Mouse (Mus musculus): ENCODE data around the gene Fxr2. TPM values are rescaled to one million over a fixed set of nuclear protein-coding genes. Genes with fewer than 3 reads are reported as not detected.
A peak's percentile ranks its signal among the peaks of the same experiment; 100 is the strongest.
"Not testable (repeated sequence)": the region's sequence is repeated elsewhere in the genome, so short reads cannot be mapped to it uniquely, and the experiment has no call there.

The Fxr2 gene
- total RNA-seq, 2 experiments from 2014 or later, result 124 to 131 TPM

DNA sequence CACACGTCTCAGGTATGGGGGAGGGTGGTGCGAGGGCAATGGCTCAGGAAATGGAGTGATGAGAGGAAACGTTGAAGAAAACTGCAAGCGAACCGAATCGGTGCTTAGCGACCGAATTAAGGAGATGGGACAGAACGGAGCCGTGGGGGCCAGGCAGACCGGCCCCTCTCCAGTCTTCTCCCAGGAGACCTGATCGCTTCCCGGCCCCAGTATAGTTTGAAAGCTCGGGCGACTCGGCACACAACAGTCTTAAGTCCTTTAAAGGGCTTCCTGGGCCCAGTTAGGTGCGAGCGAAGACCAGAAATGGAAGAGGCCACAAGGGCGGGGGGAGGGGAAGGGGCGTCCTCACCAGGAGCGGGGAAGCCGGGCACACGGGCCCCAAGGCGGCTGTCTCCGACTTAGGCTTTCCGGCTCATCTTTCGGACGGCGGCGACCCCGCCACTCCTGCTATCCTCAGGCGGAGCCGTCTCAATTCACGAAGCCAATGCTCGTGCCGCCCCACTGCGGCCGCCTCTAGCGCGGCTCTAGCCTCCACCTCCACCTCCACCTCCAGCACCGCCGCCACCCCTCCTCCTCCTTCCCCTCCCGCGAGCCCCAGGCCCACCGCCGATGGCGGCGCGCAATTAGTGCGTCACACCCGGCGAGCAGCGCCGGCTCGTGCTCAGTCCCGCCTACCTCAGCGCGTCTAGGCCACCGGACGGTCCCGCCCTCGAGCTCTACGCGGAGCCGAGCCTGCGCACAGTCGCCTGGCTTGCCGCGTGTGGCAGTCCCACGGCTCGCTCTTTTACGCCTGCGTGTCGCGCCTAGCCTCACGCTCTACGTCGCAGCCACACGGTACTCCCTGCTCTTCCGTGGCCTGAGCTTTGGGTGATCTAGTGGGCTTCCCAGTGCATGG lies 48.8 kb downstream of the Fxr2 start, which contains the start of gene Senp3:
Gene Senp3, minus strand, starts transcription at position 771 of the 895 bp plus-strand sequence.
- peak; percentile 93 to 96 for DNase-seq (ENCODE audit: extremely low spot score in 1 of 2, low spot score in 1 of 2)

DNA sequence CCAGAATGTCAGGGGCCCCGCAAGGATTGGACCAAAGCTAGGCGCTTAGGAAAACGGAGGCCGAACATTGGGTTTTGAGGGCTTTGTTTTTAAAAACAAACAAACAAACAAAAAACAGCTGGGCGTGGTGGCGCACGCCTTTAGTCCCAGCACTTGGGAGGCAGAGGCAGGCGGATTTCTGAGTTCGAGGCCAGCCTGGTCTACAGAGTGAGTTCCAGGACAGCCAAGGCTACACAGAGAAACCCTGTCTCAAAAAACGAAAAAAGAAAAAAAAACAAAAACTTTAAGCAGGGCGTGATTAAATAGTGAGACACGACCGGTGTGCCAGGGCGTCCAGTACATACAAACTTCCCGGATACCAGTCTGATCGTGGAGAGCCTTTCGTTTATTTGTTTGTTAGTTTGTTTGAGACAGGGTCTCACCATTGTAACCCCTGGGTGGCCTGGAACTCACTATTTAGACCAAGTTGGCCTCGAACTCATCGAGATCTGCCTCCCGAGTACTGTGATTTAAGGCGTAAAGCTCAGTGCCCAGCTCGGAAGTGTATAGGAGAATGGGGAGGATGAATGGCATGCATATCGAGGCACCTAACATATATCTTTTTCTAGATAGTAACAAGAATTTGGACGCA lies 49.5 kb downstream of the Fxr2 start:
- DNase-seq (ENCODE audit: extremely low spot score in 1 of 2, low spot score in 1 of 2), result no peak

DNA sequence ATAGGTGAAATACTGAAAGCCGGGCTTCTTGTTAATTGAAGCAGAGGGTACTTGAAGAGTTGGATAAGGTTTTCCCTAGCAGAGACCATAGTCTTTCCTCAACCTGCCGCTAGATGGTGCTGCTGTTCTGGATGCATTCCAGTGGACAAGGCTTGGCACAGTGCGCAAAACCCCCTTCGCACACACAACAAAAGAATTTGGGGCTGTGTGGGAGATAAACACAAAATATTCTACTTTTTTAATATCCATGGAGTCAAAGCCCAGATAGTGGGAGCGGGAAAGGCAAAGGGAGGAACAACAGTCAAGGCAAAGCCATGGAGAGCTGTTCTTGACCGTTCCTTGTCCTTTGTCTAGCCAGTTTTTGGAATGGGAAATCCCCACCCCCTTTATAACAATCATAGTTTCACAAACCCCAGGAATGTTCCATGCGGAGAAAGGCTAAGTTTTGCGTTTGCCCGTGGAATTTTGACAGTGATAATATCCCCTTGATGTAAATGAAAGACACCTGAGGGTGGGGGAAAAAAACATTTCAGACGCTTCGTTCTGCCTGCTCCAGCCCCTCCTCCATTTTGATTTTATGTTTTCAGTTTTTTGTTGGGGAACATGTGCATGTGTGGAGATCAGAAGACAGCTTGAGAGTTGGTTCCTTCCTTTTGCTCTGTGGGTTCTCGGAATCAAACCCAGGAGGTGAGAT lies 50.2 kb downstream of the Fxr2 start:
- peak; percentile 81 to 97 for DNase-seq (ENCODE audit: extremely low spot score in 1 of 2, low spot score in 1 of 2)

DNA sequence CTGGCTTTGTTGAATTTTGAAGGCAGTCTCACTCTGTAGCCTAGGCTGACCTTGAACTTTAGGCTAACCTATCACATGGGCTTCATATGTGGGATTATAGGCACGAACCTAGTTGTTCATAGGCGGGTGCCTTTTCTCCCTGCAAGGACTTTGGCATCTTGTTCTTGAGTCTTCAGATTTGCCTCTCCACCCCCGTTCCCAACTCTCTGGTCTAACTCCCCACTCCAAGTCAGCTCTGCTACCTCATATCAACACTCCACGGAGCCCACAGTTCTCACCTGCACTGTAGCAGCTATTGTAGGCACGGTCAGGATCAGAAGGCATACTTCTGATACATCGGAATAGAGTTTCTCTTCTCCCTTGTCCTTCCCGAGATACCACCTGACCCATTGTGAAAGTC lies 50.8 kb downstream of the Fxr2 start:
- DNase-seq (ENCODE audit: extremely low spot score in 1 of 2, low spot score in 1 of 2), result no peak

DNA sequence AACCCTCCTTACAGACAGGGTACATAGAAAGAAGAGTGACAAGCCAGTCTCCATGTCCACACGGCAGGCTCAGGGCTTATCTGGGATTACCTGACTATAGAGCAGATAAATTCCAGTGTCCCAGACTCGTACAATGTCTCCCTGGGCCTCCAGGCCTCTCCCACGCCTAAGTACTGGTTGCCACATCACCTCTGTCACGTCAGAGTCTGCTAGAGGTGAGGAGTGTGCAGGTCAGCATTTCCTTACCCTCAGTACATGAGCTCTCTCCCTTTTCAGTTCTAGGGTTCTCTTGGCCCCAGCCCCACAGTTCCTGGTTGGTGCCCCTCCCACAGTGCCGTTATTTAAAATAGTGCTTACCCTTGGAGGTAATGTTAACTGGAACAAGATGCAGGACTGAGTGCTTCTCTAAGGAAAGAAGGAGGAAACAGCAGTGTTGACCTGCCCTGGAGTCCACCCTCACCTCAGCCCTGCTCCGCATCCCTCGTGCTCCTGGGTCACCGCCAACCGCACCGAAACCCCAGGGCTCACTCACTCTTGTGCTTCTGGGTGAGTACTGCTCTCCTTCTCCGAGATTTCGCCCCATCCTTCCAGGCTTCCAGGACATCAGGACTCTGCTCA lies 51.4 kb downstream of the Fxr2 start:
- no peak for DNase-seq (ENCODE audit: extremely low spot score in 1 of 2, low spot score in 1 of 2)

DNA sequence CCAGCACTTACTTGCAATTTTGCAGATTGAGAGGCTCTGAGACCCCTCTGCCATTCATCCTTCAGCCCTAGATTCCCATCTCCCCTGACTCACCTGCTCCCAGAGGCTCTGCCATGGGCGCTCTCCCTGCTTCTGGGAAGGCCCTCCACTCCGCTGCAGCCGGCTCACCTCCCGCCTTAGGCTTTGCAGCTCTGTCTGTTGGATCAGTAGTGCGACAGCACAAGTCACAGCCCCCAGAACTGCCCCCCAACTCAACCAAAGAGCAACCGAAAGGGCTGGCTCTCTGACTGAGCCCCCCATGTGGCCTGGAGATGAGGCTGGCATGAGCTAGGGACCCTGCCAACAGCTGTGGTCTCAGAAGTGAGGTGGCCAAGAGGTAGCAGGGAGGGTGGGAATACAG lies 52.1 kb downstream of the Fxr2 start:
- no peak for DNase-seq (ENCODE audit: extremely low spot score in 1 of 2, low spot score in 1 of 2)

DNA sequence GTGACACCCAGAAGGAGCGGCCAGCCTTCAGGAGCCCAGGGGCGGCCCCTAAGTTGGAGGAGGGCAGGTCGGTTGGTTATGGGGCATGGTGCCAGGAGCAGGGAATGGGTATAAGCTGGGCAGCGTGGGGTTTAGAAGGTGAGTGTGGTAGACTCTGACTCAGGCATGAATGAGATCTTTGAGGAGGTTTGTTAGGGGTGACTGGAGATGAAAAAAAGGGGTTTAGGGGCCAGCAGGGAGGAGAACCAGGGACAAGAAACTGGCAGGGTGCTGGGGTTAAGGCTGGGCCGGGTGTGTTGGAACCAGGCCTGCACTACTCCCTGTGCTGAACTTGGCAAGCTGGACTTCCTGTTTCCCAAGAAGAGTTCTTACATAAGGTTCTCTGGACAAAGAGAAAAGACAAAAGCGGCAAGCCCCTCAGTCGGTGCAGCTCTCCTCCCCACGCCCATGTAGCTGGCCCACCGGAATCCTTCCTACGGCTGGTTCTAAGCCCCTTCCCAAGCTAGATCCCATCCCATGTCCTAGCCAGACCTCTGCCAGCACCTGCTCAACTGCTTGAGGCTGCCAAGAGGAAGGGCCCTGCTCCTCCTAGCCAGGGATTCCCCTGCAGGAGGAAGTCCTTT lies 52.8 kb downstream of the Fxr2 start, which contains the start of gene Tnfsf13:
Gene Tnfsf13, minus strand, starts transcription at position 259 of the 623 bp plus-strand sequence.
- DNase-seq (ENCODE audit: extremely low spot score in 1 of 2, low spot score in 1 of 2), result no peak

DNA sequence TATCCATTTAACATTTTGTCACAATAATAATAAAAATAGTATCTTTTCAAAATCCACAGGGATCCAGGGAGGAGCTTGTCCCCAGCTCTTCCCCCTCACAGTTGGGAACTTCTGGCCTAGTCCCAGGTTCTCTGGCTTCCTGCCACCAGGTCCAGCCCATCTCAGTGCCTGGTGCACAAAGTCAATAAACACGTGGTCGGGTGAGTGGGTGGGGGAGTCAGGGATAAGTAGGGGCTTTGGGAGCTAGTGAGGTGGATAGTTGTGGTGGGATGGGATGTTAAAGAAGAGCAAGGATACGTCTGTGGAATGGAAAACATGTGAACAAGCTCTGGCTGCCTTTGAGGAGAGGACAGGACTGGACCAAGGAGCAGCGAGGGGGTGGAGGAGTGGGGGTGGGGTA lies 53.6 kb downstream of the Fxr2 start:
- DNase-seq (ENCODE audit: extremely low spot score in 1 of 2, low spot score in 1 of 2), result peak in 1 of 2 experiments; percentile 60

DNA sequence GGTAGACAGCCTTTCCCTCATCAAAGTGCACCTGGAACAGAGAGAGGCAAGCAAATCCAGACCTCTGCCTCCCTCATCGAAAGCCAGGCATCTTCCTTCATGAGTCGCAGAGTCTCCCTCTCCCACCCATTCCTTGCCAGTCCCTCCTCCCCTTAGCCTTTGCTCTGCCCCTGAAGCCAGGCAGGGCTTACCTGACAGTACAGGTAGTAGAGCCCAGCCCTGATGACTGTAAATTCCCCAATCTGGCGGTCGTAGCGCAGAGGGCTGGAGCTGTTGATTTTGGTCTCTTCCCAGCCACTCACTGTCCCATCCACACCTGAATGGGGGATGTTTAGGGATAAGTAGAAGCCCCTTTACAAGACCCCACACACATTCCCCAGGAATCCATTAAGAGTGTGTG lies 54.3 kb downstream of the Fxr2 start:
- DNase-seq (ENCODE audit: extremely low spot score in 1 of 2, low spot score in 1 of 2), result no peak

DNA sequence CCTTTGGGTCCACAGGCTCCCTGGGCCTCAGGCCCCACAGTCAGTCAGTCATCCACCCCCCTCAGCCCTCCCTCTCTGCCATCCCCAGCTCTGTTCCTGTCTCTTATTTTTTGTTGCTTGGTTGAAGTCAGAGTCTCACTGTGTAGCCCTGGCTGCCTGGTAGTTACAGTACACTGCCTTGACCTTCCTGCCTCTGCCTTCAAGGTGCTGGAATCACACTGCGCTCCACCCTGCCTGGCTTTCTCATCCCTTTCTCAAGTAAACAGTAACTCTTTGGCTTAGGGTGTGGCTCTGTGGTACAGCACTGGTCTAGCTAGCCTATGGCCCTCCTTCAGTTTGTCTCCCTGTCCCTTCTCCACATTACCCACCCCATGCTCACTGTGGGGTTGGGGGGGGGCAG lies 57.1 kb downstream of the Fxr2 start:
- no peak for DNase-seq (ENCODE audit: extremely low spot score in 1 of 2, low spot score in 1 of 2)

DNA sequence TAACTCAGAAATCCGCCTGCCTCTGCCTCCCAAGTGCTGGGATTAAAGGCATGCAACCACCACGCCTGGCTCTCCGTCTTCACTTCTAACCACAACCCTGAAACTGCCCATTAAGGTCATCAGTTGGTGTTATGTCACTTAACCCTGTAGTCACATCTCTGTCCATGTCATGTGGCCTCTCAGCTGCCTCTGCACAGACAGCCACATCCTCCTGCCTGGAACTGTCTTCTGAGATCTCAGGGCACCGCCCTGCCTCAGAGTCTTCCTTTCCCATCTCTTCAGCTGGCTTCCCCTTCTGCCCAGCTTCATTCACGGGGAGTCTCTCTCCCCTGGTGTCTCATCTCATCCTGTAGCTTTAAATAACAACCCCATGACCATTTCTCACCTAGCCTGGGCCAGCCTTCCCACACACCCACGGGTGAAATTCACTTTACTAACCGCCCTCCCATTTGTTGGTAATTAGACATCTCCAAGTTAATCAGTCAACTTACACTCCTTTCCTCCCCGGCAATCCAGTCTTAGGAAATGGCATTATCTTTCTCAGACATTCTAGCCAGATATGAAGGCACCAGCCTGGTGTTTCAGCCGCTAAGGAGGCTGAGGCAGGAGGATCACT lies 59.5 kb downstream of the Fxr2 start:
- no peak for DNase-seq (ENCODE audit: extremely low spot score in 1 of 2, low spot score in 1 of 2)

DNA sequence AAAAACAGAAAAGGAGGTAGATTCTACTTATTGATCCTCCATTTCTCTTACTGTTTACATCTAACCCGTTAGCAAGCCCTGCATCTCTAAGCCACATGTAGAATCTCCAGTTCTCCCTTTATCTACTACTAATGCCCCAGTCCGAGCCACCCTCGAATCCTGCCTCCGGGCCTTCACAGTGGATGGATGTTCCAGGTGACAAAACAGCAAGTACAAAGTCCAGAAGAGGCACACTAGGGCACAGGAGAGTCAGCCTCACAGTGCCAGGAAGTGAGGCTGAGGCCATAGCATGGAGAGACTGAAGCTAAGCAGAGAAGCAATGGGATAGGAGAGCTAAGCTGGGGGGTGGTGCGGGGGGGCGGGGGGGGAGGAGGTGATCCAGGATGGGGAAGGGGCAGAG lies 60.1 kb downstream of the Fxr2 start:
- no peak for DNase-seq (ENCODE audit: extremely low spot score in 1 of 2, low spot score in 1 of 2)

DNA sequence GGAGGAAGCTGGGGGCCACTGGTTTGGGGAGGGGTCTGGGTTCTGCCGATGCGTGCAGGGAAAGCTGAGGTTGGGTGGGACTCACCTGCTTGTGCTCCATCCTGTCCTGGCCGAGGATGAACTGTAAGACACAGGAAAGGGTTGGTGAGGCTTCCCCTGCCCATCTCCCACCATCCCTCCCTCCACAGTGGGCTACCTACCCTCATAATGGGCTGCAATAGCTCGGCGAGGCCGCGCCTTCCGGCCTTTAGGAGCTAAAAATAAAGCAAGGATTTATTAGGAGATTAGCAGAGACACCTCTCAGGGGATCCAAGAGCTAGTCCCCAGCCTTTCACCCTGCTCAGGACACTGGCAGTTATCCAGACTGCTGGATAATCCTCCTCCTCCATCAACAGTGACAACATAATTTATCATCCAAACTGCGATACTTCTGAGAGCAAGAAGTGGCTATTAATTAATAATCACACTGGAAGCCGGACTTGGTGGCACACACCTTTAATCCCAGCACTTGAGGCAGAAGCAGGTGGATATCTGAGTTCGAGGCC lies 60.7 kb downstream of the Fxr2 start:
- no peak for DNase-seq (ENCODE audit: extremely low spot score in 1 of 2, low spot score in 1 of 2)

DNA sequence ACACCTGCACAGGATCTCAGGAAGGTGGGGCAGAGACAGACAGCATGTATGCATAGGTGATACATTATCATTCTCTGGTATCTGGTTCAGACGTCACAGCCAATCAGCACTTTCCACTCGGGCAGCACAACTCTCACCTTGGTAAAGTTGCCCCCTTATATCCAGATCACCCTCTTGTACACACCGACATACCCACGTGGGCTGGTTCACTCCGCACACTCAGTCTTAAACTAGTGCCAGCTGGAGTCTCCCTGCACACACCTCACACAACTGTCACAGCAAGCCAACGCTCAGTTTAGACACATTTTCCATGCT lies 62.2 kb downstream of the Fxr2 start:
- DNase-seq (ENCODE audit: extremely low spot score in 1 of 2, low spot score in 1 of 2), result no peak

DNA sequence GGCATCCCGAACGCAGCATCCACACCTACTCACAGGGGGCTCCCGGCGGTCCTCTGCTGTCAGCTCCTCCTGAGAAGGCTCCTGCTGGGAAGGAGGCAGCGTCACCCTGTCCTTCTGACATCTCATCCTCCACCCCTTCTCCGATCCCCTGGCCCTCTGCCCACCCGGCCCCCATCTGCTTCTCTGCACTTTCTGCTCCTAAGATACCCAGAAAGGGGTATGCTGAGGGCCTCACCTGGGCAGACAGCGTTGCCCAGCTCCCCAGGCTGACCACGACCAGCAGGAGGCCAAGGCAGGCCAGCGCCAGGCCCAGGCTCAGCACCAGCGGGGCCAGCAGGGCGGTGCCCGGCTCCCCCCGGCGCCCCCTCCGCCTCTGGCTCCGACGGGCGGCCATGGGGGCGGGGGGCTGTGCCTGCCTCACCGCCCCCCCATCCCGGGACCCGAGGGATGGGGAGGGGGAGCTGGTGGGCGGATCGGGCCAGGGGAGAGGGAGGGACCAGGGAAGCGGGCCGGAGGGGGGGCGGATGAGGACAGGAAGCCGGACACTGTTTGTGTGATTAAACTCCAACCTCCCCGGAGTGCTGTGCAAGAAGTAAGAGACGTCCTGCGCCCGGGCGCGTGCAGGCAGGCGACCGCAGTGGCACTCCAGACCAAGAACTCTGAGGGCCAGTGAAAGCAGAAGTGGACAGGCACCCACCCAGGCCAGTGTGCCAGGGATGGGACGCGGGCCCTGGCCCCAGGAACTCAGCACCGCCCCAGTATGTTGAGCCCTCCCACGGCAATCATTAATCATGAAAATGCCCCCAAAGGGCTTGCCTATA lies 62.8 kb downstream of the Fxr2 start, which contains the start of the genes Tnfsf12 and Tnfsfm13:
Gene Tnfsf12, minus strand, starts transcription at position 489 of the 821 bp plus-strand sequence.
Gene Tnfsfm13, minus strand, starts transcription at position 738 of the 821 bp plus-strand sequence.
- peak in 1 of 2 experiments; percentile 31 for DNase-seq (ENCODE audit: extremely low spot score in 1 of 2, low spot score in 1 of 2)

DNA sequence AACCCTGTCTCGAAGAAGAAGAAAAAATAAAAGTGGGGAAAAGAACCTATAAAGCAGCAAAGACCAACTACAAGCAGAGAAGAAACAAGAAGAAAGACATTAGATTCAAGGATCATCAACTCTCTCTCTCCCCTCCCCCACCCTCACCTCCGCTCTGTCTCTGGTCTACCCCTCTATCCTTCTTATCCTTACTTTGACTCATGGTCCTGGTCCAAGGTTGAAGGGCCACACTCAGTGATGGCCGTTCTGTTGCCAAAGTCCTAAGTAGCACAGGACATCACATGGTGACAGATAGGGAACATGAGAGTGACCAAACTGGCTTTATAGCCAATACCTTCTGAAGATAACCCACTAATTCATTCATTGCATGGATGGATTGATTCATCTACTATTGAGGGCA lies 64.6 kb downstream of the Fxr2 start:
- no peak for DNase-seq (ENCODE audit: extremely low spot score in 1 of 2, low spot score in 1 of 2)

DNA sequence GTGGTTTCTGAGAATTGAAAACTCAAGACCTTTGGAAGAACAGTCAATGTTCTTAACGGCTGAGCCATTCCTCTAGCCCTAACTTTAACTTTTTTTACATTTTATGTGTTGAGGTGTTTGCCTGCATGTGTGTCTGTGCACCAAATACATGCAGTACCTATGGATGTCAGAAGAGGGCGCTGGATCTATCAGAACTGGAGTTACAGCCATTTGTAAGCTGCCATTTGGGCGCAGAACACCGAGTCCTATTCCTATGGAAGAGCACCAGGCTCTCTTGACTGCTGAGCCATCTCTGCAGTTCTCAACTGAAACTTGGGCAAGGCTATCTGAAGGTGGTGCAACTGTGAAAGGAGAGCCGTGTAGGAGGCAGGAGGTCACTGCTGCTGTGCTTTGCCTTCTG lies 65.8 kb downstream of the Fxr2 start:
- no peak for DNase-seq (ENCODE audit: extremely low spot score in 1 of 2, low spot score in 1 of 2)

DNA sequence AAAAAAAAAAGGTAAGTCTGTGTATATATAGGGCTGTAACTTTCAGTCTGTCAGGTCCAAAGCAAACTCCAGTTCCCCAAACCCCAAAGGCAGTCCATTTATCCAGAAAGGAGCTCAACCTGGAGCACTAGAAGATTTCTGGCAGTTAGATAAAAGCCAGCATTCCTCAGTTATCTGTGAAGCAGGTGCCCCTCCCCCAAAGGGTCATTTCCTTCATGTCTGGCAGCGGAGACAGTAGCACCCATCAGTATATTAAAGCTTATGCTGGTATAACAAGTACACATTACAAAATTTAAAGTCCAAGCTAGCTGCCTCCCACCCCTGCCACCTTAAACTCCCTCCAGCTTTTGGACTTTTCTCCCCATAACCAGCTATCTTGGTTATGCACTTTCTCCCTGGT lies 66.8 kb downstream of the Fxr2 start:
- no peak for DNase-seq (ENCODE audit: extremely low spot score in 1 of 2, low spot score in 1 of 2)

DNA sequence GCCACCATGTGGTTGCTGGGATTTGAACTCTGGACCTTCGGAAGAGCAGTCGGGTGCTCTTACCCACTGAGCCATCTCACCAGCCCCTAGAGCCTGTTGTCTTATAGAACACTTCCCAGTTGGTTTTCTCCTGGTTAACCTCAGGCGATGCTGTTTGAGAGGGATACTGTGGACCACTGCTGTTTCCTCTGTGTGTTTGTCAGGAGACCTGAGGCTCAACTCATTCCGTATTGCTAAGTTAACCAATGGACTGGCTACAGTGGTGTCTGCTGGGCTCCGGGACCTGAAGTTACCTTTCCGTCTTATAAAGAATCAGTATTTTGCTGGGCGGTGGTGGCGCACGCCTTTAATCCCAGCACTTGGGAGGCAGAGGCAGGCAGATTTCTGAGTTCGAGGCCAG lies 70.1 kb downstream of the Fxr2 start:
- not testable (repeated sequence) for DNase-seq (ENCODE audit: extremely low spot score in 1 of 2, low spot score in 1 of 2)
